Mouse (Mus musculus): ENCODE data around the gene Ap3b1.

- TF ChIP-seq CTCF (IDR thresholded peaks at IDR 0.05; ENCODE audit: low read depth, low read length): no peak
- no peak for TF ChIP-seq EP300 (IDR thresholded peaks at IDR 0.05; ENCODE audit: insufficient read depth, low read depth, low read length)
- TF ChIP-seq POLR2A (IDR thresholded peaks at IDR 0.05; ENCODE audit: insufficient read depth, low read length): no peak
Observed at GRCm38 (mm10) chr13:94389541-94389940, 30.8 kb downstream of the Ap3b1 start.
